Mouse (Mus musculus) forebrain, embryonic 13.5 days (tissue): ENCODE measurements around the gene Lct. TPM values are rescaled to one million over a fixed set of nuclear protein-coding genes. Genes with fewer than 3 reads are reported as not detected.

ENCODE experiments used
- ATAC-seq: fragments of 200-750 bp; cut with Nextera tagmentation; 2 replicates; pipeline ENCODE4 v1.8.0; 2017
- H3K27ac ChIP-seq: fragments of 300-500 bp; sonication (generic); 2 replicates; pipeline ENCODE4 v1.5.1; 2015; ENCODE audit warnings: inconsistent platforms, mild to moderate bottlenecking, moderate library complexity
- H3K27me3 ChIP-seq: fragments of 300-500 bp; sonication (generic); 2 replicates; pipeline ENCODE4 v1.6.1; 2015; ENCODE audit warnings: mild to moderate bottlenecking, inconsistent platforms
- H3K36me3 ChIP-seq: fragments of 300-500 bp; sonication (generic); 2 replicates; pipeline ENCODE4 v1.6.1; 2015; ENCODE audit warnings: mild to moderate bottlenecking, inconsistent platforms; ENCODE audit not compliant: poor library complexity, severe bottlenecking
- H3K4me1 ChIP-seq: fragments of 300-500 bp; sonication (generic); 2 replicates; pipeline ENCODE4 v1.6.1; 2015; ENCODE audit warnings: inconsistent platforms
- H3K4me2 ChIP-seq: fragments of 300-500 bp; sonication (generic); 2 replicates; pipeline ENCODE4 v1.6.1; 2015; ENCODE audit warnings: inconsistent platforms, mild to moderate bottlenecking, moderate library complexity
- H3K4me3 ChIP-seq: fragments of 300-500 bp; sonication (generic); 2 replicates; pipeline ENCODE4 v1.5.1; 2015; ENCODE audit warnings: mild to moderate bottlenecking, inconsistent platforms
- H3K9ac ChIP-seq: fragments of 300-500 bp; sonication (generic); 2 replicates; pipeline ENCODE4 v1.6.1; 2015; ENCODE audit warnings: mild to moderate bottlenecking, inconsistent platforms
- H3K9me3 ChIP-seq: fragments of 300-500 bp; sonication (generic); replicated peaks from 2 replicates; pipeline ENCODE4 v1.6.1; 2016; ENCODE audit warnings: inconsistent platforms
- WGBS: fragments of 180-500 bp; shearing (Covaris S2); methylation state at CpG from one replicate; pipeline ENCODE4 v1.1.7; 2015; 5-methylcytosine and 5-hydroxymethylcytosine counted together
- polyA plus RNA-seq: library from polyadenylated mRNA; unstranded; fragments of >200 nt; fragmentation: Nextera tagmentation; extraction: Ambion mirVana; gene quantifications from 2 replicates; pipeline ENCODE4 v1.2.1, GENCODE M21; 2015

Gene Lct
- polyA plus RNA-seq, 1 experiment from 2014 or later: 0.10 TPM

DNA sequence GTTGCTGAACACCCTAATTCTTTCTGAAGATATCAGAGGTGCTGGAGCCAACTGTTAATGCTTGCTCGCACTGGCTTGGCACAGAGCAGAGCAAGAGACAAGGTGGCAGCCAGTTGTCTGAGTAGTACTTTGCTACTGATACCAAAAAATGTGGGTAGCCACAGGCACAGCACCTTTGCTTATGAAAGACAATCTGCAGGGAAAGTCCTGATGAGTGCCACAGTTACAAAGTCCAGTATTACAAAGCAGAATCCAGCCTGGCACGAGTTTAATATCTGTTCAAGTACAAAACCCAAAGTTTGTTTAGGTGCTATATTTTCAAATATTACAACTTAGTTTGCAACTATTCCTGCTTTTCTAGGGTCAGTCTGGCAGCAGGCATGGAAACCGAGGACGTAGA is 92.9 kb downstream of the Lct start:
- no peak overlapping the region for H3K27ac ChIP-seq
- WGBS: 99% methylated on average over 4 of the region's 4 CpGs
- no peak overlapping the region for H3K4me3 ChIP-seq
- peaks cover 71% of the 10 kb centered on the region for H3K36me3 ChIP-seq
- H3K4me2 ChIP-seq: no peak overlapping the region
- no peak overlapping the region for H3K9ac ChIP-seq
- no peaks in the 10 kb centered on the region for H3K27me3 ChIP-seq
- no peaks in the 10 kb centered on the region for H3K9me3 ChIP-seq
- no peak for ATAC-seq
- no peaks in the 10 kb centered on the region for H3K4me1 ChIP-seq

Other genes with a start within 250 kb of the Lct start
- gene Zranb3, start 225.3 kb downstream of the Lct start, polyA plus RNA-seq: 7.8 and 8.0 TPM in 2 replicates
- 109 and 118 TPM in 2 replicates for gene R3hdm1, start 225.0 kb downstream of the Lct start, polyA plus RNA-seq
- 73.6 and 81.0 TPM in 2 replicates for gene Ubxn4, start 84.4 kb downstream of the Lct start, polyA plus RNA-seq
- gene Mcm6, start 31.3 kb upstream of the Lct start, polyA plus RNA-seq: 172 and 197 TPM in 2 replicates
- gene Dars, start 89.0 kb upstream of the Lct start, polyA plus RNA-seq: 146 and 156 TPM in 2 replicates